Mouse (Mus musculus) A20 (cell line): ENCODE data around the gene Runx1.
A peak's percentile ranks its signal among the peaks of the same experiment; 100 is the strongest.

Source experiments
- DNase-seq: peaks from one replicate; pipeline ENCODE4 v3.0.0-alpha.2; 2011; ENCODE audit warnings: low read depth, low spot score

The Runx1 gene

GRCm38 (mm10) chr16:92656750-92657149 lies 169.2 kb downstream of the Runx1 start:
- no peak for DNase-seq

GRCm38 (mm10) chr16:92654294-92654950 lies 171.5 kb downstream of the Runx1 start:
- DNase-seq = no peak

GRCm38 (mm10) chr16:92653816-92654215 lies 172.1 kb downstream of the Runx1 start:
- peak; percentile 10 for DNase-seq

GRCm38 (mm10) chr16:92651256-92651655 lies 174.7 kb downstream of the Runx1 start:
- no peak for DNase-seq

GRCm38 (mm10) chr16:92646153-92646552 lies 179.8 kb downstream of the Runx1 start:
- no peak for DNase-seq

GRCm38 (mm10) chr16:92645423-92646115 lies 180.4 kb downstream of the Runx1 start:
- no peak for DNase-seq

- no peak for DNase-seq
These were observed 181.1 kb downstream of the Runx1 start for GRCm38 (mm10) chr16:92644718-92645422.

- no peak for DNase-seq
These were observed 181.6 kb downstream of the Runx1 start for GRCm38 (mm10) chr16:92644315-92644714.

GRCm38 (mm10) chr16:92642283-92642682 lies 183.7 kb downstream of the Runx1 start:
- DNase-seq = no peak

- no peak for DNase-seq
These were observed 184.9 kb downstream of the Runx1 start for GRCm38 (mm10) chr16:92641053-92641452.

GRCm38 (mm10) chr16:92639093-92639492 lies 186.9 kb downstream of the Runx1 start:
- DNase-seq = no peak

- no peak for DNase-seq
These were observed 188.9 kb downstream of the Runx1 start for GRCm38 (mm10) chr16:92637033-92637432.

- DNase-seq = no peak
These were observed 193.7 kb downstream of the Runx1 start for GRCm38 (mm10) chr16:92632115-92632763.

- no peak for DNase-seq
These were observed 194.3 kb downstream of the Runx1 start for GRCm38 (mm10) chr16:92631637-92632036.

GRCm38 (mm10) chr16:92630950-92631349 lies 195.0 kb downstream of the Runx1 start:
- DNase-seq = no peak

- no peak for DNase-seq
These were observed 196.1 kb downstream of the Runx1 start for GRCm38 (mm10) chr16:92629829-92630228.

- DNase-seq = no peak
These were observed 198.7 kb downstream of the Runx1 start for GRCm38 (mm10) chr16:92627262-92627661.

- no peak for DNase-seq
These were observed 202.0 kb downstream of the Runx1 start for GRCm38 (mm10) chr16:92623953-92624352.

GRCm38 (mm10) chr16:92621859-92622258 lies 204.1 kb downstream of the Runx1 start:
- no peak for DNase-seq

GRCm38 (mm10) chr16:92620841-92621518 lies 205.0 kb downstream of the Runx1 start:
- no peak for DNase-seq

- no peak for DNase-seq
These were observed 209.1 kb downstream of the Runx1 start for GRCm38 (mm10) chr16:92616839-92617238.
